Mouse (Mus musculus) adrenal gland, postnatal 25 days (tissue): ENCODE measurements at regions not wholly inside any gene's neighbourhood (a gene's known extent, or its start where the extent isn't known, plus 50 kb on each side); places are given as distances from the start of the nearest gene placed in this dataset.
A peak's percentile ranks its signal among the peaks of the same experiment; 100 is the strongest.

ENCODE experiments used
- DNase-seq: peaks from one replicate; pipeline ENCODE4 v3.0.0; 2021; ENCODE audit warnings: mixed read lengths

DNA sequence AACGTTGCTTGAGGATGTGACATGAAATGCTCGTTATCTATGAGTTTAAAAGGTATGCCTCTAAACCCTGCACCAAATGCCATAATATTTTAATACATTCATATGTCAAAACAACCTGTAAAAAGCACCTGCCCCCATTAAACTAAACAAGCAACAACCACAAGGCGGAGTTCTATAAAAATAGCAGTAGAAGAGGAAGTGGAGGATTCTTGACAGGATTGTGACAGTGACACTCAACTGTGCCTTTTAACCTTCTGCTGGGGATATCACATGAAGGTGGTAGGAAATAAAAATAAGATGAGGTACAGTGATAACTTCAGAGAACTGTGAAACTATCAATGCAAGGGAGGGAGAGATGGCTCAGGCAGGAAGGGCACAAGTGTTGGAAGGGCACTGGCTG, 58.6 kb upstream of the Dbx2 start:
- no peak for DNase-seq

DNA sequence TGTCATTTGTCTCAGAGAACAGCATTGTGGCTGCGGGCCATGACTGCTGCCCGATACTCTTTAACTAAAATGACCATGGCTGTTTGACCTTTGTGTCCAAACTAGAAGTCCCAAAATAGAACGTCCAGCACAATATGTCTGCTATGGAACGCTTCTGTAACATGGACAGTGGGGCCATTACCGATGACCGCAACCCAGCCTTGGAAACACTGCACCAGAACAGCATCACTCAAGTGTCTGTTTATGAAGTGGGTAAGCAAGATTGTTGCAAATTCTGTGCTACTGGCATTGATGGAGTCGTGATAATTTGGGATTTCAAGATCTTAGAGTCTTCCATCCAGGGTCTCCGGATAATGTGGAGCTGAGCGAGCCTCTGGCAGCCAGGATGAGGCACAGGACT, 60.2 kb upstream of the Dbx2 start:
- no peak for DNase-seq

DNA sequence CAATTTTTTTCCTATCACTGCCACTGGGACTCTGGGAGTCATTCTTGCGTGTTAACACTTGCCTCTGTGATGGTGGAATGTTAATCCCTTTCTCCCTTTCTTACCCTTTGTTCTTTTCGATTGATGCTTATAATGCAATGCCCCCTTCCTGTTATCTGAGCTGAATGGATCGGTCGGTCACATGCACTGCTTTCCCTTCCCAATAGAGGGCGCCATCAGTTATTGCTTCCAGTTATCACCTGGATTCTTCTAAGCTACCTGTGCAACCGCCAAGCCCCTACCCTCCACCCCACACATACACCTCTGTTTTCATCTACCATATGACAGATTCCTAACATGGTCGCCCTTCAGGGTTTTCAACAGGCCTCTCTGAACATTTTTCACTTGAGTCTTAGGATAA, 66.9 kb upstream of the Ano6 start:
- DNase-seq = no peak

DNA sequence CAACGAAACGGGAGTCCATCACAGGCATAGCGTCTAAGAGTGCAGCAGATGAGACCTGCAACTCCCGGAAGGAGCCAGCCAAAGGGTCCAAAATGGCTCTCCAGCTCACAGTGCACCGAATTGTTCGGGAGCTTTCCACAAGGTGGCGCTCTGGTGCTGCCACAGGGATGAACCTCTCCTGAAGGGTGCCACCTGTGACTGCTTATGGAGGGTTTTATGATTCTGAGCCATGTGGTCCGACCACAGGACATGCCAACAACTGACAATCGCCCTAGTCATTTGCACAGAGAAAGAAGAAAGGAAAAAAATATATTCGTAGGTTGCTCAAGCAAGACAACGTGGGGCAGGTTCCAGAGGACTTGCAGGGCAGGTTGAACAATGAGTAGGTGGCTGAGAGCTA, 64.8 kb upstream of the Ano6 start:
- peak; percentile 42 for DNase-seq

DNA sequence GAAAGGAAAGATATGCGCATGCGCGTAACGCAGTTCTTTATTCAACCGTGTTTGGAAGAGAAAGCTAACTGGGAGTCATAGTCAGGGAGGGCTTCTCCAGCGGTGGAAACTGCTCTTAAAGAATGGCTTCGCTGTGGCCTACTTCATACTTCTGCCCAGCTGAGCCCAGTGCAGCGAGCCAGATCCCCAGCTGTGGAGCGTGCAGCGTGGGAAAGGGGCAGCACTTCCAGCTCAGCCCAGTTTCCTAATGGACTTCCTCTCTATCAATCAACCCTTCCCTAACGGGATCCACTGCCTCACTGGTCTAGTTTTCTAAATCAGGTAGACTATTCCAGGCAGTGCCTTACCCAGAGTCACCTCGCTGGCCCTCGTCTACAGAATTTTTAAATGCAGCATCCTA, 64.1 kb upstream of the Ano6 start:
- DNase-seq = no peak

DNA sequence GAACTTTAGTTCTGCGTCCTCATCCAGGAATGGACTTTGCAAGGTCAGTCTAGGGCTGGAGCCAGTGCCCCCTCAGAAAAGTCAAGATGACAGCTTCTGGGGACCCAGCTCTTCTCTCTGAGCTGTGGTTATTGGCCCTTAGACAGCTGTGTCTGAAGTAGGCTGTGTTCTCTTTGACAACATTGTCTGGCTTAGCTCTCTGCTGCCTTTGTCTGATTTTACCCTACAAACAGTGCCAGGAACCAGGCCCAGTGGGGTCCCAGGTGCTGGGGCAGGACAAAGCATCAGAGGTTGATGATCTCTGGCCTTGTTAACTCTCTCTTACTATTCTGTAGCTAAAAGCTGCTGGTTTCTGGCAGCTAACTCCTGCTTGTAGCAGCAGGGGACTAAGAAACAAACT, 54.9 kb upstream of the Ano6 start:
- no peak for DNase-seq
